In the genomic region with DNA sequence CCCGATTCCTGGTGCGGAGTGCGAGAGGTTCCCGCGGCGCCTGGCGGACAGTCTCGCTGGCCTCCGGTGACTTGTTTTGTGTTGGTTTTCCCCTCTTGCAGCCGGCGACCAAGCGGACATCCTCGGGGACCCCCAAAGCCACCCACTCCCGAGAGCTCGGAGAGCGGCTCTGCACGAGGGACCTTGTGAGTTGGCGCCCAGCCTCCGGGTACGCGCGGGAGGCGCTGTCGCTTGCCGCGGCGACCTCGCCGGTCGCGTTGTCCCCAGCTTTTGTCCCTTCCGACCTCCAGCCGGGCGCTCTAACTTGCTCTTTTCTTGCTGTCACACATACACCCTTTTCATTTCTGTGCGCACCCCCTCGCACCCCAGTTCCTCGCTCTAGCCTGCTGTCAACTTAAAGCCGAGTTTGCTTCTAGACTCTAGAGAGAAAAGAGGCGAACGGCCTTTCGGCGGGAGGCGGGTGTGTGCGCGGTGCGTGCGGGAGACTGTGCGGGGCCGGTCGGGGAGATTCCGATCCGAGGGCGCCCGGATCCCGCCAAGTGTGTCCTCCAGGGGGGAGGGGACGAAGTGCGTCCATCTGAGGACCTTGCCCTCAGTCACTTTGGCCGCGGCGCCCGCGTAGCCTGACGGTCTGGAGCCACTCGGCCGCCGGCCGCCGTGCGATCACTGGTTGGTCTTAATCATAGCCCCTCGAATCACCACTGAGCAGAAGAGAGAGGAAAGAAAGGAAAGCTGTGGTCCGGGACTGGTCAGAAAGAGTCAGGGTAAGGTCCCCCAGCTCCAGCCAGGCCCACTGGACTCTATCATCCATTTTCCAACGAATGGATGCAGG, we compare ENCODE assay signal across 8 mouse cellular contexts. TPM values are rescaled to one million over a fixed set of nuclear protein-coding genes. Genes with fewer than 3 reads are reported as not detected.
A peak's percentile ranks its signal among the peaks of the same experiment; 100 is the strongest.
DNase-seq lines count a peak whose midpoint lies in the region; ATAC-seq and TF ChIP-seq lines count a peak whose summit lies in the region.

No protein-coding gene starts in this region.

- no peak for TF ChIP-seq POLR2A in testis, adult 2 months (IDR thresholded peaks at IDR 0.05; ENCODE audit: control insufficient read depth, low read depth, low read length)

- intact Hi-C loops in heart, postnatal 36 days (cut with DNase I): loop anchor here (2.0 to 10.0 kb wide), 3 partner anchors 42 to 366 kb away; no protein-coding TSS in a partner anchor

- H3K9ac ChIP-seq in embryonic facial prominence, embryonic 14.5 days (ENCODE audit: low read depth, low read length): peak overlapping the region; percentile 49
- H3K9ac ChIP-seq in midbrain, postnatal 0 days (replicated peaks; ENCODE audit: low read length, poor library complexity, severe bottlenecking): 0 out of 2 replicates have a peak overlapping the region, but pooled peaks have one; percentile 24

- peaks cover 5% of the 10 kb centered on the region for H3K27me3 ChIP-seq in testis, adult 2 months (ENCODE audit: control insufficient read depth, insufficient read depth, low read length)
- H3K27me3 ChIP-seq in embryonic facial prominence, embryonic 14.5 days (replicated peaks; ENCODE audit: control insufficient read depth, insufficient read depth, low read length): peaks cover 80% of the 10 kb centered on the region
- H3K27me3 ChIP-seq in limb, embryonic 10.5 days (ENCODE audit: low read depth, poor library complexity, severe bottlenecking): peaks cover 84% of the 10 kb centered on the region
- peaks cover 50% of the 10 kb centered on the region for H3K27me3 ChIP-seq in midbrain, postnatal 0 days (ENCODE audit: insufficient read depth, low read length)

- no peak overlapping the region for H3K27ac ChIP-seq in testis, adult 2 months (ENCODE audit: control insufficient read depth, insufficient read depth, low read depth, low read length)
- no peak overlapping the region for H3K27ac ChIP-seq in embryonic facial prominence, embryonic 14.5 days (replicated peaks; ENCODE audit: low read depth, low read length)
- H3K27ac ChIP-seq in limb, embryonic 10.5 days: peak overlapping the region; percentile 78
- no peak overlapping the region for H3K27ac ChIP-seq in midbrain, postnatal 0 days (ENCODE audit: low read depth, low read length)

- peak overlapping the region; percentile 28 for H3K4me3 ChIP-seq in testis, adult 2 months (ENCODE audit: control insufficient read depth, low read depth, low read length)
- peak overlapping the region; percentile 45 for H3K4me3 ChIP-seq in embryonic facial prominence, embryonic 14.5 days (ENCODE audit: low read depth, low read length)
- H3K4me3 ChIP-seq in limb, embryonic 10.5 days: peak overlapping the region; percentile 58
- H3K4me3 ChIP-seq in midbrain, postnatal 0 days (ENCODE audit: low read depth, low read length): peak overlapping the region; percentile 37

- TF ChIP-seq CTCF in testis, adult 2 months (IDR thresholded peaks at IDR 0.05; ENCODE audit: control insufficient read depth, insufficient read depth, insufficient replicate concordance, low read depth, low read length): no peak
- 0 out of 2 replicates have a peak, but pooled peaks have one; percentile 11 for TF ChIP-seq CTCF in midbrain, postnatal 0 days (IDR thresholded peaks at IDR 0.05)

- peak overlapping the region; percentile 87 for H3K4me2 ChIP-seq in embryonic facial prominence, embryonic 14.5 days (ENCODE audit: low read depth, low read length)
- peak overlapping the region; percentile 84 for H3K4me2 ChIP-seq in midbrain, postnatal 0 days (ENCODE audit: low read depth, low read length, poor library complexity, severe bottlenecking)

- under 1% methylated on average over 67 of the region's 72 CpGs for WGBS in embryonic facial prominence, embryonic 14.5 days
- WGBS in limb, embryonic 10.5 days: under 1% methylated on average over 72 of the region's 72 CpGs
- WGBS in midbrain, postnatal 0 days: under 1% methylated on average over 71 of the region's 72 CpGs

- peak; percentile 42; the same call in 1 of the 2 replicates for ATAC-seq in embryonic facial prominence, embryonic 14.5 days (ENCODE audit: low read depth)
- no peak for ATAC-seq in midbrain, postnatal 0 days (ENCODE audit: low FRiP score)

- no peaks in the 10 kb centered on the region for H3K36me3 ChIP-seq in testis, adult 2 months (ENCODE audit: control insufficient read depth, insufficient read depth, low read length)
- no peaks in the 10 kb centered on the region for H3K36me3 ChIP-seq in embryonic facial prominence, embryonic 14.5 days (ENCODE audit: control insufficient read depth, insufficient read depth, low read length)
- H3K36me3 ChIP-seq in limb, embryonic 10.5 days: no peaks in the 10 kb centered on the region
- H3K36me3 ChIP-seq in midbrain, postnatal 0 days (ENCODE audit: insufficient read depth, low read length): no peaks in the 10 kb centered on the region

- H3K4me1 ChIP-seq in testis, adult 2 months (ENCODE audit: control insufficient read depth, insufficient read depth, low read length): peaks cover 7% of the 10 kb centered on the region
- peaks cover 24% of the 10 kb centered on the region for H3K4me1 ChIP-seq in embryonic facial prominence, embryonic 14.5 days (ENCODE audit: control insufficient read depth, insufficient read depth, low read length)
- peaks cover 78% of the 10 kb centered on the region for H3K4me1 ChIP-seq in limb, embryonic 10.5 days
- peaks cover 7% of the 10 kb centered on the region; the same call in 1 of the 2 replicates for H3K4me1 ChIP-seq in midbrain, postnatal 0 days (ENCODE audit: insufficient read depth, low read length)

- no peaks in the 10 kb centered on the region for H3K9me3 ChIP-seq in embryonic facial prominence, embryonic 14.5 days (ENCODE audit: control insufficient read depth, low read length)
- H3K9me3 ChIP-seq in limb, embryonic 10.5 days (replicated peaks): no peaks in the 10 kb centered on the region
- H3K9me3 ChIP-seq in midbrain, postnatal 0 days (ENCODE audit: low read length): no peaks in the 10 kb centered on the region

- no peak for DNase-seq in testis, postnatal 14 days (ENCODE audit: low spot score)
- DNase-seq in embryonic facial prominence, embryonic 14.5 days (ENCODE audit: low spot score): no peak
- DNase-seq in heart, postnatal 36 days: peak; percentile 49 to 56
- peak; percentile 78 for DNase-seq in limb, embryonic 10.5 days (ENCODE audit: low spot score)
- no peak for DNase-seq in midbrain, postnatal 0 days (ENCODE audit: low spot score)
- no peak for DNase-seq in spleen, postnatal 14 days (ENCODE audit: low spot score in 2 of 2)
- DNase-seq in left cerebral cortex, adult 18-20 months (ENCODE audit: low spot score in 2 of 2): no peak

RNA-seq across cellular contexts. Expression of gene Esrrg, which starts 0.6 kb away (rescaled TPM):
- polyA plus RNA-seq in testis, adult 2 months (2012; rRNA removed): 0.28 and 0.41 TPM in 2 replicates
- 1.9 and 3.1 TPM in 2 replicates for polyA plus RNA-seq in embryonic facial prominence, embryonic 14.5 days (2014; fragmentation: Nextera tagmentation; extraction: Ambion mirVana)
- total RNA-seq in heart, postnatal 36 days (2021): 10 to 100 TPM; 42.5 to 45.7 TPM
- polyA plus RNA-seq in limb, embryonic 10.5 days (2016; fragmentation: Nextera tagmentation; extraction: Ambion mirVana): 2.2 and 2.9 TPM in 2 replicates
- 34.7 and 39.8 TPM in 2 replicates for total RNA-seq in midbrain, postnatal 0 days (2014; rRNA removed)
- 16.4 and 17.1 TPM in 2 replicates for polyA plus RNA-seq in midbrain, postnatal 0 days (2015; fragmentation: Nextera tagmentation; extraction: Ambion mirVana)
- 10 to 100 TPM; 24.6 to 28.1 TPM for total RNA-seq in left cerebral cortex, adult 18-20 months (2021)

Comparison
In these comparisons a context has a peak if more than half of its experiments do, and no peak if none do; other contexts are left out.
1. DNase-seq: peak in heart, postnatal 36 days (2 of 2) and limb, embryonic 10.5 days (single experiment); none in testis, postnatal 14 days (single experiment), embryonic facial prominence, embryonic 14.5 days (single experiment), midbrain, postnatal 0 days (single experiment), spleen, postnatal 14 days (0 of 2) and left cerebral cortex, adult 18-20 months (0 of 2).
2. Peak in every context shown above with its lines, with median percentiles within 50 percentile points of each other: H3K4me3 ChIP-seq.